Mouse (Mus musculus): ENCODE data around the gene Txndc16.
A peak's percentile ranks its signal among the peaks of the same experiment; 100 is the strongest.

Txndc16 gene

DNA sequence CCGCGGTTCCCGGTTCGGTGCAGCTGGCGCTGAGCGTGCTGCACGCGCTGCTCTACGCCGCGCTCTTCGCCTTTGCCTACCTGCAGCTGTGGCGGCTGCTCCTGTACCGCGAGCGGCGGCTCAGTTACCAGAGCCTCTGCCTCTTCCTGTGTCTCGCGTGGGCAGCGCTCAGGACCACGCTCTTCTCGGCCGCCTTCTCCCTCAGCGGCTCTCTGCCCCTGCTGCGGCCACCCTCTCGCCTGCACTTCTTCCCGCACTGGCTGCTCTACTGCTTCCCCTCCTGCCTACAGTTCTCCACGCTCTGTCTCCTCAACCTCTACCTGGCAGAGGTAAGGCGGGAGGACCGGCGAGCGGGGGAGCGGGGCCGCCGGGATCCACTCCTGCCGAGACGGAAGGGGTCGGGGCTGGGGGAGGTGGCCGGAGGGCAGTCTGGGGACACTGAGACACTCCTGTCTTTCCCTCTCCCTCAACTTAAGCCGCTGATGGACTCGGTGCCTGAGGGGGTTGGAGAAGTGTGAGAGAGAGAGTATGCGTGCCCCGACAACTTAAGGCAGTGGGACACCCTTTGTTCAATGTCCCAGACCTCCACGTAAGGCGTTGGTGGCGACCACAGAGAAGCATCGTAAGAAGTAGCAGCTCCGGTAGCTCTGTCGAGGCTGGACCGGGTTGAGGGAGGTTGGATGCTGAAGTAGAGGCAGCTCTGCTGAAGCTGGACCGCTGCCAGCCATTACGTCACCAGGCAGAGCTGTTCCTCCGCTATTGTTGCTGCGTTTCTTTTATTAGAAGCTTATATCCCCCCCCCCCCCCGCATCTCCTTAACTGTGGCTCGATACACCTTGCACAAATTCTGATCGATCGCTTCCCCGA lies at the start of gene Txndc16:
Gene Txndc16, minus strand, starts transcription at position 239 of the 867 bp plus-strand sequence.
- peak; percentile 85 to 89 for DNase-seq

DNA sequence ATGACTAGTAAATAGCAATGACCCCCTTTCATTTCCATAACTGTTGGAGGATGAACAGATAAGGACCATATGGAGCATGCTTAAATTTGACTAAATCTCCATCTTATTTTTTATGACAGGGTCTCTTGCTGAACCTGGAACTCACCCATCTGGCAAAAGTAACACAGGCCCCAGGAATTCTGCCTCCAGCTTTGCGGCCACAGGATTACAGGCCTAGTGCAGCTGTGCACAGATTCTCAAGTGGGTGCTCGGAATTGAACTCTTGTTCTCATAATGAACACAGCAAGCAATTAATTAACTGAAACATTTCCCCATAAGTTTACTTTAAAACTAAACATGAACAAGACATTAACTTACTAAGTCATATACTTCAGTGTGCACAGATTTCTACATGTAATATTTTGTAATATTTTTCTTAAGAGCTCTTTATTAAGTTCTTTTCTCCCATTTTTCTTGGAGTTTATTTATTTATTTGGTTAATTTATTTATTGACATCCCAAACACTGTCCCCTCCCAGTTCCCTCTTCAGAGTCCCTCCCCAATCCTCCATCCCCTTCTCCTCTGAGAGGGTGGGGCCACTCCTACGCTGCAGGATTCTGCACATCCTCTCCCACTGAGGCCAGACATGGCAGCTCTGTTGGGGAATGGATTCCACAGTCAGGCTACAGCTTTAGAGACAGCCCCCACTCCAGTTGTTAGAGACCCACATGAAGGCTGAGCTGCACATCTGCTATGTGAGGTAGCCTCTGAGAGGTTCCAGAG lies 43.9 kb upstream of the Txndc16 start:
- DNase-seq = no peak

DNA sequence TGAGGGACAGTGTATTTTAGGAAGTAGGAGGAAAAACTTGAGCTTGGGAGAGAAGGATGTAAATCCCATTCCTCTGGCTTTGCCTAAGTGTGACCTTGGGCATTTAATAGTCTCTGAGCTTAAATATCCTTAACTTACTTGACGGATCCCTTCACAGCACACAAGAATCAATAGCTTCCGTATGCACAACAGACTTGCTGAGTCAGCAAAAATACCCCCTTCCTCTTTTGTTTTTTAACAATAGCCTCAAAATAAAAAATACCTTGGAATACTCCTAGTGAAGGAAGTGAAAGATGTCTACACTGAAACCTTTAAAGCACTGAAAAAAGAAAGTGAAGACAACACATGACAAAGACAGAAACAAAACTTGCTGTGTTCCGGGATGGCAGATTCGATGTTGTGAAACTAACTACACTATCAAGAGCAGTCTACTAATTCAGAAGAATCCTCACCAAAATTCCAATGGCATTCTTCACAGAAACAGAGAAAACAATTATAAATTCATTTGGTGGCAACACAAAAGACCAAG lies 31.5 kb upstream of the Txndc16 start:
- DNase-seq = no peak

DNA sequence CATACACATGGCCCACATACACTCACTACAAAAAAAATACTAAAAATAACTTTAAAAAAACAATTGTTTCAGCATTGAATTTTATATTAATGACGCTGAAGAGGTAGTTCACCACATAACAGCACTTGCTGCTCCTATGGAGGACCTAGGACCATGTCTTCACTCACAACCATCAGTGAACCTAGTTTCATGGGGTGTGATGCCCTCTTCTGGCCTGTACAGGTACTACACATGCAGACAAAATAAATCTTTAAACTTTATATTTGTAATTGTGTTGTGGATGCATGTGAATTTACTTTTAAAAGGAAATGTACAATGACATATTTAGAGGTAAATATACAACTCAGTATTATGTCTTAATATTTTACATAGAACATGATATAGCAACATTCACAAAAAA lies 21.5 kb upstream of the Txndc16 start:
- peak in 1 of 2 experiments; percentile 3 for DNase-seq

DNA sequence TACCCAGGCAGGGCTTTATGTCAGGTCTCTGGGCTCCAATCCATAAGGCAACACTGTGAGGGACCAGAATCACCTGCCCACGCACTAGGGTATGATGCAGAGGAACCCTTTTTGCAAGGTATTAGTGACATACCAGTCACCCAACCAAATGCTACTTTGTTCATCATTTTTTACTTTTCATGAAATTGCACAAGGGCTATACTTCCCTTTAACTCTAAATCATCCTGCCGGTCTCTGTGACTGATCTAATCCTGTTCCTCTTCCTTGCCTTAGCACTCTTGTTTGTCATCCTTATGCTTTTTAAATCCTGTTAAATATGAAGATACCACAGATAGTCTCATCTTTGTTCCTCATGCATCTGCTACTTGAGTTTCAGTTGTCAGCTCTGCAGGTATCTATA lies 18.9 kb upstream of the Txndc16 start:
- no peak for DNase-seq

DNA sequence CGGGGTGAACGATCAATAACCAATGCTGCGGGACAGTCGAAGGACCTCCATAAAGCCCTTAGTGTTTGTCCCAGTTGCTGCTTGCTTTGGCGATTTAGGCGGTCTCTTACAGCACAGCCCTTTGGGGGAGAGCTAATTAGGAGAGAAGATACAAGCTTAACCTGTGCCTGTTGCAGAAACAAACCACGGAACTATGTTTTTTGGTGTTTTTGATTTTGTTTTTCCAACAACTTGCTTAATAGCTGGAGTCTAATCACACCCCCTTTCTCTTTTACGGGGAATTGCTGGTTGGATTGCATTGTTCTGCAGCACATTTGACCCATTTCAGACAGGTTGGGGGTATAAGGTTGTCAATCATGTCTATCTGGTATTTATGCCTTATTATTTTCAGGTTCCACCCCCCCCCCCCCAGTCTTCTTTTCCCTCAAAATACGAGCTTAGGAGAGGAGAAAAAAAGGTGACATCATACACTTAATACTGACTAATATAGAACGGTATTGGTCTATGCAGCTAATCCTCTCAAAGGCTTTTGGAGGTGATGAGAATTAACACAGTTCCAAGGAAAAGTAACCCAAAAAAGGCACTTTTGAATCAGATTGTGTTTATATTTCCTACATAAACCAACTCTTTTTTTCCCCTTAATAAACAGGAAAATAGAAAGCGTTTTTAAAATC lies 966 bp upstream of the Txndc16 start:
- no peak for DNase-seq

DNA sequence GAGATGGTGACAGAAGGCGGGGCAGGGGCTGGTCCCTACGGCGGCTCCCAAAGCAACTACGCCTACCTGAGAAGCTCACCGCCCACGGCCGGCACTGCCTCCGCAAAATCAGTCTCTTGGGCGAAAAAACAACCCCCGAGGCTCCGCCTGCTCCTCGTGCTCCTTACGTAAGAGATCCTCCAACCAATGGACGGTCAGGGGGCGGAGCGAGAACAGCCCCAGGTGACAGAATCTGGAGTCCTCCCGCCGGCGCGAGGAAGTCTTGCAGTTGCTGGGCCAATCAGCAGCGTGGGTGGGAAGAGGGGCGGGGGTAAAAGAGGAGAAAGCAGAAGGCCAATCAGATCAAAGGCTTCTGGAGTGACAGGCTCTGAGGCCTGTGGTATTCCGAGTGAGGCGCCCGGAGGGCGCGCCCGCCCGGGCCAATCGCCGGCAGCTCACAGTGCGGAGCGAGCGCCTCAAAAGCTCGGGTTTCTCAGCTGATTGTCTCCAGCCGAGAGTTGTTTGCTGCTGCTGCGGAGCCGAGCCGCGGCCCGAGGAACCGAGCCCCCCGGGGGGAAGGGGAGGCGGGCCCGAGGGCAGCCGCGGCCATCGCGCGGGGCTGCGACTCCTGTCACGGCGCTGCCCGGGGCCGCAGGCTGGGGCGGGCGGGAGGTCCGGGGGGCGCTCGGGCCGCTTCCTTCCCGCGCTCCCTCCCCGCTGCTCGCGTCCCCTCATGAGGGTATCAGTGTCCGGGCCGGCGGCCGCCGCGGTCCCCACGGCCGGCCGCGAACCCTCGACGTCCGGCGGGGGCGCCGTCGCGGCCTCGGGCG lies 643 bp downstream of the Txndc16 start, which contains the start of gene Gpr137c:
Gene Gpr137c, plus strand, starts transcription at position 437 of the 809 bp plus-strand sequence.
- DNase-seq = peak; percentile 99 to 100

DNA sequence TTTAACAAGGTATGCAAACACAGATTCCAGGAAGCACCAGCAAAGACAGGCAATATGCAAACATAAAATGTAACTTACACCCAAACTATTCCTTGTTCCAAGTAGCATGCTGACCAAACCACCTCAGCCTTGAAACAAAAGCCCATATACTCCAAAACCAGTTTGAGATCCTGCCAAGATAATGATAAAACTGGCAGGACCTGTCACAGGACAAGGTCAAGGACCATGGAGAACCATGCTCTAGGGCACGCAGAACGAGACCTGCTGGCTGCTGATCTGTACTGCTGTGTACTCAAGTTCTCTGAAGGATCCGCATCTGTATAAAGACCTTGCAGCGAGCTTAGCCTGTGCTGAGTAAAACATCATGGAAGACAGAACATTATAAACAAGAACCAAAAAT lies 2.4 kb downstream of the Txndc16 start:
- DNase-seq = no peak

DNA sequence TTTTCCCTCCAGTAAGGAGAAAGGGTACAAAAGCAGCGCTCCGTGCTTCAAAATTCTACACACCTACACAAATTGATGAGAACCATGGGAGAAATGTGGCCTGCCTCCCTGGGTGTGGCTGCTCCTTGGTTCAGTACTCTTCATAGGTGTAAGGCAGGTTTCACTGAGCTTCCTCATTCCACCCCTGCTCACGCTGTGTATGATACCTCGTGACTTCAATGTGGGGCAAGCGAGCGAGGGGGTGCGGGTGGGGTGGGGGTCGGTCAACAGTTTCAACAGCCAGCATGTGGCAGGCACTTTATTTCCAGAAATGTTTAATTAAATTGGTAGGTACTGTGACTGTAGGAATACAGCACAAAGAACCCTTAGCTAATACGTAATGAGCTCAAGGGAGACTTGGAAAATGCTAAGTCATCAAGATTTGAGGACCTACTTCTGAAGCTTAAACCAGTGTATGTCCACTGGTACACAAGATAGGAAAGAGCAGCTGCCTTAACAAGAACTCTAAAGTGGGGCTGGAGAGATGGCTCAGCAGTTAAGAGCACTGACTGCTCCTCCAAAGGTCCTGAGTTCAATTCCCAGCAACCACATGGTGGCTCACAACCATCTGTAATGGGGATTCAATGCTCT lies 3.3 kb downstream of the Txndc16 start:
- DNase-seq = no peak

DNA sequence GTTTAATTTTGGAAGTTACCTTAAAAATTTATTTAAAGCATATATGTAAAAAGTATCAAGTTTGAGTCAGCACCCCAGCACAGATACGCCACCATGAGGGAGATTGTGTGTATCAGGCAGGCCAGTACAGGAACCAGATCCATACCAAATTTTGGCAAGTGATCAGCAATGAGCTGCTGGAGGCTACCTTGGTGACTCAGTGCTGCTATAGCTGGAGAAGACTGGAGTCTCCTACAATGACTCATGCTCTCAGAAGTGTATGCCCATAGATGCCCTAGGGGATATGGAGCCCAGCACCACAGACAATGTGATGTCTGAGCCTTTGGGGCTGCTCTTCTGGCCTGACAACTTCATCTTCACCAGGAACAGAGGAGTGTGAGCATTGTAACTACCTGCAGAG lies 8.7 kb downstream of the Txndc16 start:
- DNase-seq = no peak

DNA sequence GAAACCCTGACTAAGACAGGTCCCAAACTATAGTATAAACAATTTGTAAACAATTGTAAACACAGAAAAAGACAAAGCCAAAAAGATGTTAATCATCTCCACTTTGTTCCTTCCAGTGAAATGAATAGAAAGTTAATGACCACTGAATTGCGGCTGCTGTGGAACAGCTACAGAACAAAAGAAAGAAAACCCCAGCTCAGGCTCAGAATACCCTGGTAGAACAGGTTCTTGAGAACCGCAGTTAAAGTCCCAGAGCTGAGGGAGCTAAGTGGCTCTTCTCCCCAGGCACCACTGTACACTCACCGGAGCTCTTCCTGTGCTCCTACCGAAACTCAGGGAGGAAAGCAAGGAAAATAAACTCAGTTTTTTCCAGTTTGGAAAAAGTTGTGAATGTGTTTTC lies 9.4 kb downstream of the Txndc16 start:
- DNase-seq = no peak

DNA sequence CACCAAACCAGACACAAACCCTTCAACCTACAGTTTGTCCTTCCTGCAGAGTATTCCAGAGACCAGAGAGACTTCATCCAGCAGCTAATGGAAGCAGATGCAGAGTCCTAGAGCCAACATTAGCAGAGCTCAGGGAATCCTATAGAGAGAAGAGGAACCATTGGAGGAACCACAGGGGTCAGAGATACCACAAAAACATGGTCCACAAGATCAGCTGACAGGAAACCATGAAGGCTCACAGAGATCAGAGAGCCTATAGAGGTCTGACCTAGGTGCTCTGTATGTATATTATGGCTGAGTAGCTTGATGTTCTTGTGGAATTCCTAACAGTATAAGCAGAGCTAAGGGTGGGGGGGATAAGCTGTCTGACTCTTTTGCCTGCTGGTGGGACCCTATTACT lies 19.5 kb downstream of the Txndc16 start:
- no peak for DNase-seq

DNA sequence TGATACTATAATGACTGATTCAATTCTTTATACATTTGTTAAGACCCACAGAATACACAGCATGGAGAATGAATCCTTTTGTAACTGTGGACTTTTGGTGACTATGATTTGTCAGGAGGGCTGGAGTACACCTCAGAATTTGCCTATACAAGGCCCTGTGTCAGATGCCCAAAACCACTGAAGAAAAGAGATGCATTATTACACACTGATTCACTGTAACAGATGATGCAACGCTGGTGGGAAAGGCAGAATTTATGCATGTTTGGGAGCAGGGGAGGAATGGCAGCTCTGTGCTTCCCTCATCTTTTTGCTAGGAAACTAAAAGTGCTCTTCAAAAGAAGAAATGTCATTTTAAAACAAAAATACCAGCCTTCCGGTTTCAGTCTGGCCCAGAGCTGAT lies 29.1 kb downstream of the Txndc16 start:
- no peak for DNase-seq

DNA sequence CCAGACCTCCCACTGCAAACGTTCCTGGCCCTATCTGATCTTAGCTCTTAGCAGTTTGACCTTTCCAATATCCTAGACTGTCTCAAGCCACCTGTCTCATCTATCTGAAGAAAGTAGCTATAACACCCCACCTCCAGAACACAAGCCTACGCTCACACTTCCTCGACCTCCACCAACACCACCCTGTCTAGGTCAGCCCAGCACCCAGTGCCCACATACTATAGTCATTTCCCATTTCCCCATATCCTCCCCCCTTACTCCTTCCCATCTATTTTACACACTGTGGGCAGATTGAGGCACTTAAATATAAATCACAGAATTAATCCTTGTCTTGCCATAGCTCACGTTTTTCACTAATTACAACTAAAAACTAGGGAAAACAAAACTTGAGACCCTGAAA lies 38.5 kb downstream of the Txndc16 start:
- DNase-seq = no peak

DNA sequence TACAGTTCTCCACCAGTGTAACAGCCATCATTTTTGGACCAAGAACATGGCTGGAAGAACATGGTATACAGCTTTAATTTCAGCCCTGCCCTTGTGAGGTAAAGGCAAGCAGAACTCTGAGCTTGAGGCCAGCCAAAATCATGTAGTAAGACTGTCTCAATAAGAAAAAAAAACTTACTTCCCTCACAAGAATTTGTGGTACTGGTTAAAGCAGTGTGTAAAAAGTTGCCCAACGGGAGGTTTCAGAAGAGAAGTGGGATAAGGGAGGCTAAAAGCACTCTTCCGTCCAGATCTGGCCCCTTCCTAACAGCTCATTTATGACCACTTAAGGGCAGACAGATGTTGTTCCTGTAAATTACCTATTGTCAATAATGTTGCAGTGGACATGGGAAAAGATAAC lies 40.5 kb downstream of the Txndc16 start:
- DNase-seq = no peak

DNA sequence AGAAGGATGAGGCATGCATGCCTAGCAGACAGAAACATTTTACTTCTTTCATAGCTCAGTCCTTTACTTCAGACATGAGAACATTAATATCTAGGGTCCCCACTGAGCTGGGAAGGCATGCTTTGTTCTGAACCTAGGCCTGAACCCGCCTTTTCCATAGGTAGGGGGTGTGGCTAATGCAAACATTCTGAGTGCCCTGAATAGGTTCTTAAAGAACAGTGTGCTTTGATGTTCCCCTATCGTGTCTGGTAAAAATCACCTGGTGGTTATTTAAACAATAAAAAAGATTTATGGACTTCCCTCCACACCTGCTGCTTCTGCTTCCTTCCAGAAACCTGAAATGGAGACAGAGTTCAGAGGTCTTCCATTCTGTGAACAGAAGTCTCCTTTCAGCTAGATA lies 40.9 kb downstream of the Txndc16 start:
- no peak for DNase-seq

DNA sequence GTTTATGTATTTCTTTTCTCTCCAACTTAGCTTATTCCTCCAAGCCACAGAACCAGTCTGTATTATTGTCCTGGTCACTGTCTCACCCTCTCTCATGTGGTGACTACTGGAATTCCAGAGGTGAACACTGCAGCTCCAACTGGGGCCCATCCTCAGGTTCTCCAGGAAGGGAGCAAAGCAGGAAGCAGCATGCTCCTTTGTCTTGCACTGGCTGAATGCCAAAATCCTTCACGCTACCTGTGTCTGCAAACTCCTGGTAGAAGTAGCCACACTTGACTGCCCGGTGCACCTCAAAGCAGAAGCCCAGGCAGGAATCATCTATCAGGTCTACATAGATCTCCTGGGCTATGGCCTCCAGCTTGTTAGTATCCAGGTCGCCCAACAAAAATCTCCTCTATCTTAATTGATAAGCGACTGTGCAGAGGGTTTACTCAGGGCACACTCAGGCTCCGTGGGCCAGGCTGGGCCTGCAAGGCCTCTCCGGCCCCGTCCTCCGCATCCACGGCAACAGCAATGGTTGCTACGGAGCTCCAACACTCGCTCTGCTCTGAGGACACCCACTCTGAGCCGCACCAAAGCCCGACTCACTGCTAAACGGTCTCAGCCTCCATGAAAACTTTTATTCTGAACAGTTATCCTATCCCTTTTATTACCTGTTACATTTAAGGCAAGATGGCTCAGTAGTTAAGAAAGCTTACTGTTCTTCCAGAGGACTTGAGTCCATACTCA lies 45.0 kb downstream of the Txndc16 start:
- DNase-seq = peak in 1 of 2 experiments; percentile 4

DNA sequence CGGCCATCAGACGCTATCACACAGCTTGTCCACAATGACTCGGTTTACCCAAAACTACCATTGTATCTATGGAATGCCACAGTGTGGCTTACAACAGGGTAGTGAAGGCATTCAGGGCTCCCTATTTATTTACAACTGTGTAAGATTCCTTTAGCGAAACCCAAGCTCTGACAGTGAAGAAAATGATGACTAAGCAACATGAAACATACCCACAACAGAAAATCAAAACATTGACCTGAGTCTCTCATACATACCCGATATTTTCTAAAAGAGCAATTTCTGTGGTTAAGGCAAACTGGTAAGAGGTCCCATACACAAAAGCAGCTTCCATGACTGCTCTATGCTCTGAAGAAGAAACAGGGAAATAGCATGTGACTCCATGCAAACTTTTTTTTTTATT lies 47.9 kb downstream of the Txndc16 start:
- no peak for DNase-seq

DNA sequence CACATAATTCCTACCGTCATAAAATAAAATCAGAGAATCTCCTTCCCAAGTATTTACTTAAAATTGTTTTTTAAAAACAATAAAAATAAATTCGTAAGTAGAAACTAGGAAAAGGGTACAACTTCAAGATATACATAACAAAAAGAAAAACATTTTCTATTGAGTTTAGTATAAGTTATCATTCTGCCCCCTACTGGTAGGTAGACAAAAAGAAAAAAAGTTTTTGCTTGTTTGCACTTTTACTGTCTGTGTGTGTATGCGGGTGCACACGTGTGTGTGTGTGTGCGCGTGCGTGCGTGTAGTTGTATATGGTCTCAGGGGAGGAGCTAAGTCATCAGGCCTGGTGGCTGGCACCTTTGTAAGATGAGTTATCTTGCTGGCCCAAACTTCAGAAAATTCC lies 52.8 kb downstream of the Txndc16 start:
- no peak for DNase-seq

DNA sequence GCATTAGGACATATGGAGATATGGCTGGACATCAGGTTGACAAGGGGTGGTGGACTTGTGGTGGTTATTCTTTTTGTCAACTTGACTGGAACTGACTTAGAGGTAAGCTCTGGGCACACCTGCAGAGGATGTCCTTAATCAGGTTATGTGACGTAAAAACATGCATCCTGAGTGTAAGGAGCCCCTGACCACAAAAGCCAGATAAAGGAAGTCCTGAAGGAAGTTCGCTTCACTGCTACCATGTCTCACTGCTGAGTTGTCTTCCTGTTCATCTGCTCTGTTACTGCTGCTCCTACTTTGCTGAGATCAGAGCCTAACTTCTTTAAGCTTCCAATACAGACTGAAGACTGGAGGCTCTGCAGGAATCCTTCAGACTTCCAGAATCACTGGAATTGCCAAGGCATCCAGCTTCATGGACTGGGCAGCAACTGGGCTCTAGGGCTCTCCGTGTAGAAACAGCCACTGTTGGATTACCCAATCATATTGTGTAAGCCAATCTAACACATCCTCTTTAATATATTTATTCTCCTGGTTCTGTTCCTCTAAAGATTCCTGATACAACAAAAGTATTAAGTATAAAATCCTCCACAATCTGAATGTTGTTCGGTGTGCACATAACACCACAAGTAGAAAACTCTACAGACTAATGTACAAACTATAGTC lies 64.5 kb downstream of the Txndc16 start:
- no peak for DNase-seq

DNA sequence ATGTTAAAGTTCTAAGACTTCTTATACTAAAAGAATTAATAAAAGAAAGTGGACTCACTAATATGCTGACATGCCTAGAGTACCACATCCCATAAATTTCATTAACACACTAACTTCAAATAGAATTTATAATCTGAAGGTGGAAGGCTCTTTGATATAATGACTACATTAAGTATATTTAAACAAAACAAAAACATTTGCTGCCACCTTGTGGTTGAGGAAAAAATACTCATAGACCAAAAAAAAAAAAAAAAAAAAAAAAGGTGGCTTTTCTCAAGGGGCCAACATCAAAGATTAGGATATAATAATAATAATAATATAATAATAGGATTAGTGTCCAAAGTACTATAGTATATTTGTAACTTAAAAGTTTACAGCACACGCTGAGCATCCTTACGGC lies 66.9 kb downstream of the Txndc16 start:
- DNase-seq = no peak

Measured in kidney, postnatal 4 days (tissue).